Mouse (Mus musculus) CH12.LX (cell line): ENCODE data around the gene Hnrnpll.

Experiments used
- CHD1 ChIP-seq: IDR thresholded peaks from 2 replicates; pipeline ENCODE4 v1.6.1; 2012; ENCODE audit warnings: low read depth, low read length, improper control_type of control experiment, inconsistent platforms
- CTCF ChIP-seq, 2 experiments: IDR thresholded peaks in 1 of 2; conservative IDR thresholded peaks in 1 of 2; 2 replicates each; pipeline ENCODE4 v1.5.1; 2011 to 2012; ENCODE audit warnings: low read depth in 2 of 2, low read length in 2 of 2, improper control_type of control experiment in 1 of 2, inconsistent platforms in 1 of 2, mild to moderate bottlenecking in 1 of 2, moderate library complexity in 1 of 2
- ELF1 ChIP-seq: IDR thresholded peaks from 2 replicates; pipeline ENCODE4 v1.6.1; 2014; ENCODE audit warnings: low read depth, mild to moderate bottlenecking, inconsistent platforms, low read length, improper control_type of control experiment
- EP300 ChIP-seq: IDR thresholded peaks from 2 replicates; pipeline ENCODE4 v1.6.1; 2011; ENCODE audit warnings: low read length, improper control_type of control experiment
- KAT2A ChIP-seq: IDR thresholded peaks from 2 replicates; pipeline ENCODE4 v1.6.1; 2012; ENCODE audit warnings: low read length, improper control_type of control experiment, inconsistent platforms; ENCODE audit not compliant: insufficient replicate concordance
- MAFK ChIP-seq: IDR thresholded peaks from 2 replicates; pipeline ENCODE4 v1.6.1; 2011; ENCODE audit warnings: low read length, improper control_type of control experiment; ENCODE audit not compliant: insufficient replicate concordance
- POLR2A ChIP-seq: IDR thresholded peaks from 2 replicates; pipeline ENCODE4 v1.6.1; 2011; ENCODE audit warnings: low read depth, mild to moderate bottlenecking, improper control_type of control experiment, low read length
- SIN3A ChIP-seq: IDR thresholded peaks from 2 replicates; pipeline ENCODE4 v1.6.1; 2012; ENCODE audit warnings: low read length, improper control_type of control experiment, inconsistent platforms
- USF1 ChIP-seq: IDR thresholded peaks from 2 replicates; pipeline ENCODE4 v1.6.1; 2014; ENCODE audit warnings: low read depth, mild to moderate bottlenecking, inconsistent platforms, low read length, improper control_type of control experiment
- ZMIZ1 ChIP-seq: IDR thresholded peaks from 2 replicates; pipeline ENCODE4 v1.6.1; 2012; ENCODE audit warnings: low read depth, mild to moderate bottlenecking, inconsistent platforms, low read length, improper control_type of control experiment

DNA sequence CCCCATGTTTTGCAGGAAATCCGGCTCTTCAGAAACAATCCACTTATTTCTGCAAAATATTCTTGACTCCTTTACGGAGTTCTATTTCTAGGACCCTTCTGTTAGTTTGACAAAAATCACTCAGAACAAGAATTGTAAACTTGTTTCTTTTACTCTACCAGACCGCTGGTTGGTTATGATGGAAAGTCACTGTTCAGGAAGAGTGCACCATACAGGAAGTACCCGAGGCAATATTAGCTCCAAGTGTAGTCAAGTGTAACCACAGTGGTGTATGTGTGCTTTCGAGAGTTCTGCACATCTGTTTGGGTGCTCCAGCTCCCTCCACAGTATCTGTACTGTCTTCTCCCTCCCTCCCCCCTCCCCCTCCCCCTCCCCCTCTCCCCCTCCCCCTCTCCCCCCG is 5.1 kb upstream of the Hnrnpll start:
- no peak for TF ChIP-seq POLR2A
- TF ChIP-seq MAFK: peak; percentile 93
- TF ChIP-seq CTCF (conservative IDR thresholded peaks at IDR 0.05 in 1 of 2, IDR thresholded peaks at IDR 0.05 in 1 of 2; ENCODE audit: low read depth in 2 of 2, low read length in 2 of 2): no peak
- peak; percentile 79 for TF ChIP-seq ELF1
- TF ChIP-seq EP300: peak; percentile 95
- no peak for TF ChIP-seq ZMIZ1
- TF ChIP-seq SIN3A: peak; percentile 86; the same call in 1 of the 2 replicates
- no peak for TF ChIP-seq USF1
- no peak for TF ChIP-seq KAT2A
- no peak for TF ChIP-seq CHD1
